Mouse (Mus musculus) gonadal fat pad, adult 2 months (tissue): ENCODE data around the gene Pik3c2g. TPM values are rescaled to one million over a fixed set of nuclear protein-coding genes. Genes with fewer than 3 reads are reported as not detected.
A peak's percentile ranks its signal among the peaks of the same experiment; 100 is the strongest.

Experiments
- DNase-seq: peaks from one replicate; pipeline ENCODE4 v3.0.0-alpha.2; 2012; ENCODE audit warnings: low read depth
- polyA plus RNA-seq: library from polyadenylated mRNA; depleted of rRNA; stranded (reverse); fragments of >200 nt; gene quantifications from 2 replicates; pipeline ENCODE4 v1.2.3, GENCODE M21; 2012; rRNA removed

Gene Pik3c2g
- 2.1 and 4.5 TPM in 2 replicates for polyA plus RNA-seq

GRCm38 (mm10) chr6:139586892-139587291 lies at the start of gene Pik3c2g:
TSS of gene Pik3c2g (plus strand) at chr6:139587221.
- no peak for DNase-seq

- DNase-seq = no peak
These were observed 48.6 kb upstream of the Pik3c2g start for GRCm38 (mm10) chr6:139538469-139538868.

- no peak for DNase-seq
These were observed 31.4 kb upstream of the Pik3c2g start for GRCm38 (mm10) chr6:139555537-139556179.

- no peak for DNase-seq
These were observed 17.8 kb upstream of the Pik3c2g start for GRCm38 (mm10) chr6:139569211-139569610.

GRCm38 (mm10) chr6:139575854-139576253 lies 11.2 kb upstream of the Pik3c2g start:
- DNase-seq = no peak

GRCm38 (mm10) chr6:139576261-139577014 lies 10.6 kb upstream of the Pik3c2g start:
- DNase-seq = no peak

- no peak for DNase-seq
These were observed 9.8 kb upstream of the Pik3c2g start for GRCm38 (mm10) chr6:139577026-139577861.

- DNase-seq = no peak
These were observed 457 bp downstream of the Pik3c2g start for GRCm38 (mm10) chr6:139587478-139587877.

- DNase-seq = peak; percentile 36
These were observed 1.4 kb downstream of the Pik3c2g start for GRCm38 (mm10) chr6:139588409-139588808.

- DNase-seq = peak; percentile 47
These were observed 2.3 kb downstream of the Pik3c2g start for GRCm38 (mm10) chr6:139589291-139589690.

- DNase-seq = no peak
These were observed 2.8 kb downstream of the Pik3c2g start for GRCm38 (mm10) chr6:139589854-139590253.

GRCm38 (mm10) chr6:139592081-139592480 lies 5.1 kb downstream of the Pik3c2g start:
- DNase-seq = no peak

- DNase-seq = no peak
These were observed 9.4 kb downstream of the Pik3c2g start for GRCm38 (mm10) chr6:139596433-139596832.

GRCm38 (mm10) chr6:139599216-139599615 lies 12.2 kb downstream of the Pik3c2g start:
- DNase-seq = peak; percentile 89

- DNase-seq = no peak
These were observed 31.8 kb downstream of the Pik3c2g start for GRCm38 (mm10) chr6:139618774-139619173.

GRCm38 (mm10) chr6:139624756-139625155 lies 37.7 kb downstream of the Pik3c2g start:
- DNase-seq = no peak

GRCm38 (mm10) chr6:139634561-139634960 lies 47.5 kb downstream of the Pik3c2g start:
- DNase-seq = no peak

- DNase-seq = no peak
These were observed 68.4 kb downstream of the Pik3c2g start for GRCm38 (mm10) chr6:139655399-139655798.

- DNase-seq = no peak
These were observed 75.4 kb downstream of the Pik3c2g start for GRCm38 (mm10) chr6:139662462-139662861.

- no peak for DNase-seq
These were observed 131.5 kb downstream of the Pik3c2g start for GRCm38 (mm10) chr6:139718416-139718984.

- no peak for DNase-seq
These were observed 132.7 kb downstream of the Pik3c2g start for GRCm38 (mm10) chr6:139719639-139720221.
